Mouse (Mus musculus) bone marrow macrophage, adult 2 months (primary cell): ENCODE results near the gene Ppp1r35. TPM values are rescaled to one million over a fixed set of nuclear protein-coding genes. Genes with fewer than 3 reads are reported as not detected.

Experiments used
- H3K27ac ChIP-seq: 2 replicates; pipeline ENCODE4 v1.5.1; 2012; ENCODE audit warnings: low read depth, low read length; ENCODE audit not compliant: insufficient read depth
- H3K4me1 ChIP-seq: 2 replicates; pipeline ENCODE4 v1.6.1; 2012; ENCODE audit warnings: low read length; ENCODE audit not compliant: control insufficient read depth, insufficient read depth
- H3K4me3 ChIP-seq: 2 replicates; pipeline ENCODE4 v1.5.1; 2012; ENCODE audit warnings: mild to moderate bottlenecking, low read length, moderate library complexity; ENCODE audit not compliant: insufficient read depth
- CTCF ChIP-seq: IDR thresholded peaks from 2 replicates; pipeline ENCODE4 v1.5.1; 2012; ENCODE audit warnings: low read depth, mild to moderate bottlenecking, low read length, moderate library complexity
- POLR2A ChIP-seq: IDR thresholded peaks from 2 replicates; pipeline ENCODE4 v1.6.1; 2012; ENCODE audit warnings: mild to moderate bottlenecking, low read depth, low read length, borderline replicate concordance
- polyA plus RNA-seq: library from polyadenylated mRNA; stranded (reverse); fragments of >200 nt; gene quantifications from 2 replicates; pipeline ENCODE4 v1.2.4, GENCODE M21; 2012; ENCODE audit not compliant: missing spikeins, insufficient read depth, insufficient read length

Ppp1r35 gene
- polyA plus RNA-seq, 1 experiment, result 36.2 TPM

DNA sequence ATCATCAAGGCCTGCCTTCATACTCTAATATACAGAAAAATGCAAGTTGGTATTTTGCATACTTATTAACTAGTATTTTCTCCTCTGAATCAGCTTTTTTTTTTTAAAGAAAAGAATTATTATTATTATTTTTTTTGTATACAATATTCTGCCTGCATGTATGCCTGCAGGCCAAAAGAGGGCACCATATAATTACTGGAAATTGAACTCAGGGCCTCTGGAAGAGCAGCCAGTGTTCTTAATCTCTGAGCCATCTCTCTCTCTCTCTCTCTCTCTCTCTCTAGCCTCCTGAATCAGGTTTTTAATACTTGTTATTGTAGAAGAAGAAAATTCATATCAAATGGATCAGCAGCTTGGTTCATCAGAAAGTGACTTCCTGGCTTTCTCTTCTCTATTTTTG is 12.9 kb downstream of the Ppp1r35 start:
- no peak overlapping the region for H3K27ac ChIP-seq
- TF ChIP-seq POLR2A (no peak), CTCF (no peak)
- H3K4me3 ChIP-seq, result no peak overlapping the region
- peaks cover 6% of the 10 kb centered on the region for H3K4me1 ChIP-seq

GRCm38 (mm10) chr5:137796606-137797005 is 18.0 kb downstream of the Ppp1r35 start:
- Histone ChIP-seq H3K4me1 (peaks cover 8% of the 10 kb centered on the region), H3K27ac (no peak overlapping the region), H3K4me3 (no peak overlapping the region)
- TF ChIP-seq POLR2A, result no peak
- TF ChIP-seq CTCF, result no peak

- Histone ChIP-seq H3K27ac (no peak overlapping the region), H3K4me1 (peaks cover 10% of the 10 kb centered on the region), H3K4me3 (no peak overlapping the region)
- TF ChIP-seq POLR2A (no peak), CTCF (no peak)
Measured at GRCm38 (mm10) chr5:137800917-137801316, 22.3 kb downstream of the Ppp1r35 start.

- Histone ChIP-seq H3K4me3 (no peak overlapping the region), H3K27ac (no peak overlapping the region), H3K4me1 (0 out of 2 replicates have a peak, but pooled peaks cover 4% of the 10 kb centered on the region)
- TF ChIP-seq POLR2A (no peak), CTCF (no peak)
Measured at GRCm38 (mm10) chr5:137806158-137806557, 27.5 kb downstream of the Ppp1r35 start.

GRCm38 (mm10) chr5:137808316-137808715 is 29.7 kb downstream of the Ppp1r35 start:
- no peak overlapping the region for H3K4me3 ChIP-seq
- H3K27ac ChIP-seq, result no peak overlapping the region
- H3K4me1 ChIP-seq, result 0 out of 2 replicates have a peak, but pooled peaks cover 4% of the 10 kb centered on the region
- no peak for TF ChIP-seq CTCF
- no peak for TF ChIP-seq POLR2A

- TF ChIP-seq CTCF, result no peak
- no peak for TF ChIP-seq POLR2A
- H3K27ac ChIP-seq, result 0 out of 2 replicates have a peak overlapping the region, but pooled peaks have one; percentile 11
Measured at GRCm38 (mm10) chr5:137817466-137818222, 39.0 kb downstream of the Ppp1r35 start.

DNA sequence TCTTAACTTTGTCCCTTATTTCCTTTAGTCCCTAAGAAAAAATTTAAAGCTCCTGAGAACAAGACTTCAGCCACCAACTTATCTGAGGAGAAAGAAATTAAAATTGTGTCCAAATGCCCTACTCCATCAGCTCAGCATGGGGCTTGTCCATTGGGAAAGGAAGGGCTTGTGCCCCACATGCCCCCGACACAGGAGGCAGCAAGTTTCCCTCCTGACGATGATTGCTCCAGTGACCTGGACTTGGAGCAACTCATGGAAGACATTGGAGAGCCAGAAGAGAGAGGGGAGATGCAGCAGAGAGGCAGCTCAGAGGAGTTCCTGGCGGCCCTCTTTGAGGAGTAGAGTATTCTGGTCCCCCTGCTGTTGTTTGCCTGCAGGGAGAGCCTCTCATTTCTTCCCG is 43.5 kb downstream of the Ppp1r35 start:
- Histone ChIP-seq H3K4me3 (no peak overlapping the region), H3K4me1 (peaks cover 67% of the 10 kb centered on the region), H3K27ac (no peak overlapping the region)
- TF ChIP-seq CTCF (no peak), POLR2A (no peak)

More at GRCm38 (mm10) chr5:137817466-137818222, 39.0 kb downstream of the Ppp1r35 start:
- Histone ChIP-seq H3K4me1 (peaks cover 34% of the 10 kb centered on the region), H3K4me3 (no peak overlapping the region)

DNA sequence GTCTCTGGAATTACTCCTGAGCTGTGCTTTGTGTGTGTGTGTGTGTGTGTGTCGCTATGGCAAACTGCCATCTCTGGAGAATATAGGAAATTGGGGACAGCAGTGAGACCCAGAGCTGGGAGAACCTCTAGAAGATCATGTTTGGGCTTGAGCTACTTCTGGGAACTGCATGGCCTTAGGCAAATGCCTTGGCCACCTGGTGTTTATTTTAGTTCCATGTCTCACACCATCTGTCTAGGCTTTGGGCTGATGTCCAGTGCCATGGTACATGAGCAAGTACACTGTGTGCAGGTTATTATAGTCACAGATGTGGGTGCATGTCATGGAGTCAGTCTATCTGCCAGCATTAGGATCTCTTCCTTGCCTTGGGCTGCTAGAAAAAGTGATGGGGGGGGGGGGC is 44.0 kb downstream of the Ppp1r35 start:
- no peak for TF ChIP-seq CTCF
- TF ChIP-seq POLR2A, result no peak
- no peak overlapping the region for H3K27ac ChIP-seq
- no peak overlapping the region for H3K4me3 ChIP-seq
- H3K4me1 ChIP-seq, result peaks cover 65% of the 10 kb centered on the region

DNA sequence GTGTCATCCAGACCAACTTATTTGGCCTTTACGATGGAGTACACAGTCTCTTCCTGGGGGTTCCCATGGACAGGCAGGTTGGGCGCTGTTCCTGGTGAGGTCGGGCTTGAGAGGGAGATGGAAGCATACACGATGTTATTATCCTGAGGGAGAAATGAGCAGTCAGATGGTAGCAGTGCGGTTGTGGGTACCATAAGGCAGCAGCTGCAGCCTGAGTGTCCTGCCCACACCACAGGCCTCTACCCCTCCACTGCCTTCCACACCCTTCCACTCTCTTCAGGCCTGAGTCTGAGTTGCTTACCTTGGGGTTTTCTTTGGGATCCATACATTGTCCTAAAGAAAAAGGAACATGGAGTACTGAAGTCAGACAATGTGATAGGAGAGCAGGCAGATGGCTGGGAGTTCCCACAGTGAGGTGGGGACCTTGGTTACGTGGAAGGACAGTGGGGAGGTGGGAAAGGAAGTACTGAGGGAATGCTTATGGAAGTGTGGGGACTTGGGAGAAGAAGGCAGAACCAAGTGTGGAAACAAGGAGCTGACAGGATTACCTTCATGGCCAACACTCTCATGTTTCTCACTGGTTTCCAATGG is 44.9 kb downstream of the Ppp1r35 start:
- no peak for TF ChIP-seq POLR2A
- no peak for TF ChIP-seq CTCF
- Histone ChIP-seq H3K4me1 (peaks cover 65% of the 10 kb centered on the region), H3K4me3 (no peak overlapping the region), H3K27ac (peak overlapping the region; percentile 61)

DNA sequence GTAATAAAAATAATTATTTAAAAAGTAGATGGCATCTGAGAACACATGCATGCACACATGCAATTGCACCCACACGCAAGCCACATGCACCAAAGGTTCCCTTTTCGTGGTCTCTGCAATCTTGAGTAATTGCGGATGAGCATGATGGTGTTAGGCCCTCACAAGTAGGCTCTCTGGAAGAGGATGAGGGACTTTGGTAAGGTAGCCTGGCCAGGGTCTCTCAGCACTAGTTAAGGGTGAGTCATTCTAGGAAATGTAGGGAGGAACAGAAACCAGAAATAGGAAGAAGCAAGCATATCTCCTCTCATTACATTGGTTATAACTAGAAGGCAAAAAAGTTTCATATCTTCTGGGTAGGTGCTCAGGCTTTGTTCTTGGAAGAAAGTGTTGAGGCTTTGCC is 46.4 kb downstream of the Ppp1r35 start:
- peak overlapping the region; percentile 46 for H3K27ac ChIP-seq
- TF ChIP-seq CTCF, result no peak
- no peak for TF ChIP-seq POLR2A
- no peak overlapping the region for H3K4me3 ChIP-seq
- H3K4me1 ChIP-seq, result peaks cover 73% of the 10 kb centered on the region

- H3K4me1 ChIP-seq, result peaks cover 76% of the 10 kb centered on the region
- no peak overlapping the region for H3K4me3 ChIP-seq
- no peak for TF ChIP-seq POLR2A
- TF ChIP-seq CTCF, result no peak
- no peak overlapping the region for H3K27ac ChIP-seq
Measured at GRCm38 (mm10) chr5:137825971-137826370, 47.3 kb downstream of the Ppp1r35 start.
